Mouse (Mus musculus): ENCODE measurements around the gene Tfdp1.

GRCm38 (mm10) chr8:13353883-13354282, 15.3 kb downstream of the Tfdp1 start:
- TF ChIP-seq CTCF (IDR thresholded peaks at IDR 0.05; ENCODE audit: borderline replicate concordance, insufficient read depth, low read length) (no peak), POLR2A (IDR thresholded peaks at IDR 0.05; ENCODE audit: low read depth, low read length) (no peak)
